Mouse (Mus musculus): ENCODE measurements around the gene Rap1gap.

Rap1gap gene

DNA sequence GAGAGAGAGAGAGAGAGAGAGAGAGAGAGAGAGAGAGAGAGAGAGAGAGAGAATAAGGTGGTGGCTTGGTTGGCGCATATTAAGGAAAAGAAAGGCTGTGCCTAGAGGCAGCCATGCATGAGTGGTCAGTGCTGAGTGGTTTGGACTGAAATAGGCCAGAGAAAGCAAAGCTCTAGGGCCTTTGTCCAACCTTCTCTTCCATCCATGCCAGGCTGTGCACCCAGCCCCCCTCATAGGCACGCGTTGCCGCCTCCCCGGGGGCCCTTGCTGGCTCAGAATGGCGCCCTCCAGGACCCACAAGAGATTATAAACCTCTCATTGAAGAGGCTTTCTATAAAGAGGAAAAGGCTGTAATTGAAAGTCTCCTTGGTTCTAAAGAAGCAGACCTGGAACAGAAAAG is 3.0 kb upstream of the Rap1gap start:
- in situ Hi-C loops (cut with MboI, MseI) = no loop called here

DNA sequence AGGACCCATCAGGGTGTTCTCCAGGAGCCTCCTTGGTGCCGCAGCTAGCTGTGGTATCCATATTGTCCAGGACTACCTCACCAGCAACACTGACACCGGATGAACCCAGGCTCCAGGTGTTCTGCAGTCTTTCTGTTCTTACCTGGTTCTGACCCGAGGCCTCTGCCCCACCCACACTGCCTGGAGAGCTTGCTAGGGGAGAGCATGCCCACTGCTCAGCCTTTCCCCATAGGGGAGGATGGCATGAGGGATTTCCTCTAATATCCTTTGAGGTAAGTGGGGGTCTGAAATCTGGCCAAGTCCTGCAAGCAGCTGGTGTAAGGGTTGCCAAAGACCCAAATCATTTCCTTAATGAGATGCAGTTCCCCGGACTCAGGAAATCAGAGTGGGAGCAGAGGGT is 1.0 kb upstream of the Rap1gap start:
- in situ Hi-C loops (cut with MboI, MseI) = no loop called here

DNA sequence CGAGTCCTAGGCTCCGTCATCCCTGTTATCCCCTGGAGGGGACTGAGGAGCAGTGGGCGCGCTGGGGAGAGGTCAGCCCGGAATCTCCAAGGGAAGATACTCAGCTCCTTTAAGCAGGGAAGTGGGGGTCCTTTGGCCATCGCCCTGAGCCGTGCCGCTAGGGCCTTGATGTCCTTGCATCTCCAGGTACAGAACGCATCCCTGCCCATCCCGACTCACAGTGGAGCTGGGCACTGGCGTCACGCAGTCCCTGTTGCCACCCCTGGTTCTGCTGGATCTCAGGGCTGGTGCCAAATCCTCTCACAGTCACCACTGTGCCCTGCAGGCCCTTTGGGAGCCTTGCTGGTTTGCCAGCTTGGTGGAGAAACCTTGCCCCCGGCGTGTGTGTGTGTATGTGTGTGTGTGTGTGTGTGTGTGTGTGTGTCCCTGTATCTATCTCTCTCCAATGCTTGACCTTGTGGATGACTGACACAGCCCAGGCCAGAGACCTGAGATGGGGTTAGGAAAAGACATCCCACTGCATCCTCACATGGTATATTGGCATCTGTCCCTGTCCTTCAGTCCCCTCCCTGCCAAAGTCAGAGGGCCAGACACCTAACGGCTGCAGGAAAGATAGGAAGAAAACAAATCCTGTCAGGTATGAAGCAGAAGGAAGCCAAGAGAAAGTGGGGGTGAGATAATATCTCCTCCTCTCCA is 602 bp downstream of the Rap1gap start:
- in situ Hi-C loops (cut with MboI, MseI) = no loop called here

DNA sequence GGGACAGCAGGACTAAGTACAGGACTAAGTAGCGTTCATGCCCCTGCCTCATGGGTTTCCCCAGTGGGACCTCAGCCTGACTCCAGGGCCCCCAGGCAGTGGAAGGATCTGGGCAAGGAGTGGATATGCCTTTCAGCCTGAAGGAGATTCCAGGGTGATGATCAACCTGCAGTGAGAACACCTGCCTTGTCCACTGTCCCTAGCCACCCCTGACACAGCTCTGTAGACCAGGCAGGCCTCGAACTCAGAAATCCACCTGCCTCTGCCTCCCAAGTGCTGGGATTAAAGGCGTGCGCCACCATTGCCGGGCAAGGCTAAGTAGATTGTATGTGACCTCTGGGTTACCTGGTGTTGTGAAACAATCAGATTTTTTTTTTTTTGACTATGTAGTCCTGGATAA is 1.3 kb downstream of the Rap1gap start:
- in situ Hi-C loops (cut with MboI, MseI) = no loop called here

DNA sequence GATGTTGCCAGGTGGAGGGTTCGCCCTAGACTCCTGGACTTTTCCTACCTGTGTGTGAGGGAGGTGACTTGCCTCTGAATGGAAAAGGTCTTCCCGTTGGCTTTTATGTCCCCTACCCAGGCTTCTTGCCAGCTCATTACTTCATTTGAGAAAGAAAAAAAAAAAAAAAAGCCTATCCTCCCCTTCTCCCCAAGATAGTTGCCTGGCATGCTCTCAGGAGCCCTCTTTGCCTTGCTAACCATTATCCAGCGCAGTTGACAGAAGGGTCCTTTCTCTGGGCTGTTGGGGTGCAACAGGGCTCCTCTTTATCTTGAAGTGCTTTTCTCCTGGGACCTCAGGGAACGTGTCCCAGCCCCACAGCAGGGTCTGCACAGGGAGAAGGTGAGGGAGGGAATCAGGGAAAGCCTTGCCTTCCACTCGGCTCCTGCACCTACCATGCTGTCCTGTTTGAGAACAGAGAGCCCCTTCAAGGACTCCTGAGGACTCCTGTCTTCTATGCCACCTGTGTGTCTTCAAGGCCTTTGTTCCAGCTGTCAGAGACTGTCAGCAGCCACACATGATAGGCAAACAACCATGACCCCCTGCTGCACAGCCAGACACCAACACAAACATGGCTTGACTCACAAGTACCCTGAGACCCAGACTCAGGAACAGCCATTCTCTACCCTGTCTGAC is 1.9 kb downstream of the Rap1gap start:
- in situ Hi-C loops (cut with MboI, MseI) = no loop called here

DNA sequence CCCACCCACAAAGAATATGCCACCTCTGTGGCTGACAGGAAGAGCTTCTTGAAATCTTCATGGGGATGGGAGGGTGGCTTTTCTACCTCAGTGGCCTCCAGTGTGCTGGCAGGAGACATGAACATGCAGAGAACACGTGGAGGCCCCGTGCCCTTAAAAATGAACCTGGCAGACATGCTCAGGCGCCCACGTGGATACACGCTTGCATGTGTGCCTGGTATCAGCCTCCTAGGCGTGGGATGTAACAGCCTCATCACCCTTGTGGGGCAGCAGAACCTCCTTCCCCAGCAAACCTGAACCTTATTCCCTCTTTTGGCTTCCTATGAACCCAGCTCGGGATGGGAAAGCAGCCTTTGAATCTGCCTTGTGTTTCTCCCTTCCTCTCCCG is 2.4 kb downstream of the Rap1gap start:
- in situ Hi-C loops (cut with MboI, MseI) = no loop called here

DNA sequence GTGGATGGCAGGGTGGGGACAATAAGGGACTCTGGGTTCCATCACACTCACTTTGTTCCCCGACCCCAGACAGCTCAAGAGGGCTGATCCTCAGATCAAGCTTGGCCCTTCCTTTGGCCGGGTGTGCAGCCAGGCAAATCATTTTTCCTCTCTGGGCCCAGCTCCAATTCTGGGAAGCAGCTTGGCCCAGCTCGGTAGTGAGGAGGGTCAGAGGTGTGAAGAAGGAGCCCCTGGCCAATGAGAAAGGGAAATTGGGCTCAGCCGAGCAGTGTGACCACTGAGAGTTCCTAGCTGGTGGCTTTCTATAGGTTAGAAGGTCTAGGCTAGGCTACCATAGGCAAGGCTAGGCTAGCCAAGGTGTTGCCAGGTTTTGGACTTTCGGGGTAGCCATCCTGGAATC is 3.2 kb downstream of the Rap1gap start:
- in situ Hi-C loops (cut with MboI, MseI) = no loop called here

DNA sequence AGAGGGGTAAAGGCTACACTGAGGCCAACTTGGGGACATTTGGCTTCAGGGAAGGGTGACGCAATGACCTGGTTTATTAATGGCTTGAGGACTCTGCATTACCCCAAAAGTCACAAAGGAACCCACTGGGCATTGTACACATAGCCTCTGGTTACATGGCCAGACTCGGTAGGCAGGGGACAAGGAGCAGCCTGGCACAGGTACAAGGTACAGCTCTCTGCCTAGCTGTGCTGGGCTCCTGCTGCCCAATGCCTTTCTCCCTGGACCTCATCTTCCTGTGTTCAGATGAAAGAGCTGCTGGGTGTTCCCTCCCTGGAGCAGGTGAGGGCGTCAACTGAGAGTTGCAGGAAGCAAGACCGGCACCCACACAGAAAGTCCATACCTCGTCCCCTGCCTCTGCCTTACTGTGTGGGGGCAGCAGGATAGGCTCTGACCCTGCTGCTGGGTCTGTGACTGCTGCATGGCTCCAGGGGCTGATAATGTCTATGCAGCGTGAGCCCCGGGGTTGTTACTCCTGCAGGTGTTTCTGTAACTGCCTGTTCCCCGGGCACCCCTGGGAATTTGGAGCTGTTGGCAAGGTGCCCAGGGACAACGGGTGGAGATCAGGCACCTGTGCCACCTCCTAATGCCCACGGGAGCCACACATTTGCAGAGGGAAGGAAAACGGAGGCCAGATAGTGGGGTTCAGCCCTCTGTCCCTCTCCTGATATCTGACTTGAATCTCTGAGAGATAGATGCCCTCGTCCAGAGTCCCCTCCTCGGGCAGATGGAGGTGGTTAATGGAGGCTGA is 7.4 kb downstream of the Rap1gap start:
- in situ Hi-C loops (cut with MboI, MseI) = no loop called here

DNA sequence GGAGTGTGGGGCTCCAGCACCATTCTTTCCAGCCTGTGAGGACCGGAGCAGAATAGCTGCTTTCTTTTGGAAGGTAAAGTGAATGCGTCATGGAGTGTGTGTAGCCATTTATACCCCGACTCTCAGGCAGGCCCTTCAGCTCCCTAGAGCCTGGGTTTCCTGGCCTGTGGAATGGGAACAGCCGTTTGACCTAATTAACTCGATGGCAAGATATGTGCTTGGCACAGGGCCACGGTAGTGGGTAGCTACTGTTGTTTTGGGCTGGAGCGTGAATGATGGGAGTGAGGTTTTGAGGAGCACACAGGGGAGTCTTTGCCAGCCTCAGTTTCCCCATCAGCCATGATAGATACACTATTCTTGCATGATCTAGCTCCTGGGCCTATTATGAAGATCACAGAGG is 11.0 kb downstream of the Rap1gap start:
- in situ Hi-C loops (cut with MboI, MseI) = no loop called here

DNA sequence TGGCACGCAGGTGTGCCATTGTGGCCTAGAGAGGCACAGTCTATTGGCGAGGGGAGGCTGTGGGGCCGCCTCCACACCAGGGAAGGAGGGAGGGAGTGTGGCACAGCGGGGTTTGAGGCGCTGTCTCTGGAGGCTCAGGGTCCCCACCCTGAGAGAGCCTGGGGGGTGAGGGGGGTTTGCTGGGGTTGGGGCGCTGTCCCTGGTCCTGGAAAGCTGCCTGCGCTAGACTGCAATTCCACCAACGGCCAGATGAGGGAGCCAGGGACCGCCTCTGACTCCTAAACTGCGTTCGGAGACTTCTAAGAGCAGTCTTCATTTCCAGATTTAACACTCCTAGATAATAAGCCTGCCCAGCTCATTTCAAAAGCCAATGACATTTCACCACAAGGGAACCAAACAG is 11.5 kb downstream of the Rap1gap start:
- in situ Hi-C loops (cut with MboI, MseI) = no loop called here

DNA sequence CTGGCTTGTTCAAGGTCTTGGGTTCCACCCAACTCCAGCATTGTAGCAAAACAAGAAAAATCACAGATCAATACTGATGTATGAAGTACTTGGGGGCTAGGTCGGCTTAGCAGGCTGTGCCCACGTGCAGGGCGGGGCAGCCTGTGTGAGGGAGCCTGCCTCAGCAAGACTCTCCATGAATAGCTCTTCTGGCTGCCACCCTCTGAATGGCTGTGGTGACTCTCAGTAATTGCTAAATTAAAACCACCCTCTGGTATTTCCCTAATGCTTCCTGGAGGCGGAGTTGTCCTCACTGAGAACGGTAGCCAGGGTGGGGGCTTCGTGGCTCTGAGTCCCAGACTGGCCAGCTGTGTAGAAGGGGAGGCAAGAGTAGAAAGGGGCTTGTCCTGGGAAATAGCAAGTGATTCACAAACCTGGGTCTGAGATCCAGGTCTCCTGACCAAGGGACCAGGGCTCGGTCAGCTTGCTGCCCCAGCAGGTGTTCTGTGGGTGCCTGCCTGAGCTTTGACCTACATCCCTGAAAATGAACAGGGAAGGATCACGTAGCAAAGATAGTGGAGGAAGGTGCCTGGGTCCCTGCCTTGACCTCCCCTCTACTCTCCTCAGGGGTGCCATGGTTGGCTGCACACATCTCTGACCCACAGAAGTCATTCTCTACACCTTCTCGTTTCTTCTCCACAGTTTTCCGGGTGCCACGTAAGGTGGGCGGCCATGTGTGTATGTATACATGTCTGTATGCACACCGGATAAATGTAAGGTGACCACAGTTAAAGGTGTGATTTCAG is 12.4 kb downstream of the Rap1gap start:
- in situ Hi-C loops (cut with MboI, MseI) = no loop called here

DNA sequence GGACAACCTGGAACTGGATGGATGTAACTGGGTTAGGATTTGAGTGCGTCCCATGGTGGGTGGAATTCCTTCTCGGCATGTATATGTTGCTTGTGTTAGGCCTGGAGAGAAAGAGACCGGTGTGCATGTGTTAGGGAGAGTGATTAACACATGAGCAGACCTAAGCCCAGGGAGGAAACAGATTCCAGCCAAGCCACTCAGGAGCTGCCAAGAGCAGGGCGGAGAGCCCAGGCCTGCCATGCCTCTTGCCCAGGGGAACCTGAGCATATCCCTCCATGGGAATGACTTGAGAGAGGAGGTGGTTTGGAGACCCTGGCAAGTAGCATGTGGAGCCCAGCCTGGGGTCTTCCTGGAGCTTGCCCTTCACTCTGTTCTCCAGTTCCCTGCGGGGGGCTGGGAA is 13.4 kb downstream of the Rap1gap start:
- in situ Hi-C loops (cut with MboI, MseI) = no loop called here

DNA sequence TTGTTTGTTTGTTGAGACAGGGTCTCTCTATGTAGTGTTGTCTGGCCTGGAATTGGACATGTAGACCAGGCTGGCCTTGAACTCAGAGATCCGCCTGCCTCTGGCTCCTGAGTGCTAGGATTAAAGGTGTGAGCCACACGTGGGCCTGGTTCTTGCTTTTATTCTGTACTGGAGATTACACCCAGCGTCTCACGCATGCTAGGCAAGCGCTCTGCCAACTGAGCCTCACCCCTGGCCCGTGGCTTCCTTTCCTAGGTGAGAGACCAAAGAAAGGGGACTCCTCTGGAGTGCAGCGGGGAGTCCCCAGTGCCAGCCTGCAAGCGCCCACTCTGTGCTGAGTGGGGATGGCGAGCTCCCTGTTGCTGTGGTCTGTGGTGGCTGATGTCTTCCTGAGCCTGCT is 14.0 kb downstream of the Rap1gap start:
- in situ Hi-C loops (cut with MboI, MseI) = no loop called here

DNA sequence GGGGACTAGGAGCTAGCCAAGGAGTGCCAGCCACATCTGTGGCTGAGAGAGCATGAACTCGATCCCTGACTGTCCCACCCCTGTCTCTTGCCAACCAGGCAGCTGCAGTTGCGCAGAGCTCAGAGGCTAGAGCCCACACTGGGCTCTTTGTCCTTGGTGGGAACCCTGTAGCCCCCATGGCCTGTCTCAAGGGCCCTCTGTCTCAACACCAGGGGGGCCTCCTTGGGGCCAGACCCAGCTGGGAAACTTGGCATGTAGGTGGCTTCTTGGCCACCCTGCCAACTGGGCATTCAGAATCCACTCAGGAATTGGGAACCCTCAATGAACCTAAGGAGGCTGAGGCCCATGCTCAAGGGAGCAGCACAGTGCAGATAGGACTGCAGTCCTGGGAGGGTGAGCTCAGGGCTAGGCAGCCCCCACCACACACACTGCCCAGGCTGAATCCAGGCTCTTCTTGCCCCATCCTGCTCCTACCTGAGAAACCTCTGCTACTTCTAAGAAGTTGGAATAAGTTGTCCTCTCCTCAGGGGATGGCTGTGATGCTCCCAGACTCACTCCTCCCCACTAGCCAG is 15.5 kb downstream of the Rap1gap start:
- in situ Hi-C loops (cut with MboI, MseI) = no loop called here

DNA sequence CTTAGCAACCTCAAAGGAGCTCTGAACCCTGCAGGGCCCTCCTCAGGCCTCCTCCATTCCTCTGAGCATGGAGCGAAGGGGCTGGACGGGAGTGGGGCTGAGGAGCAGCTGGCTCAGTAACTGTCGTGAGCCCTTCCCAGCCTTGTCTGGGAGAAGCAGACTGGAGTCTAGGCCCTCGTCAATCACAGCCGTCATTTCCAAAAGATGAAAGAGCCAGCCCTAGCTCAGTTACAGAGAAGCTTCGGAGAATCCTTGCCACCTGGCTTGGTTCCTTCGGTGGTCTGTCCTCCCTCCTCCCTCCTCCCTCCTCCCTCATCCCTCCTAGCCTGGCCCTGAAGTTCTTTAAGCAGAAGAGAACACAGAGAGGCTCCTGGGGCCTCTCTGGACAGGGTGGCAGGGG is 16.2 kb downstream of the Rap1gap start:
- in situ Hi-C loops (cut with MboI, MseI) = no loop called here

DNA sequence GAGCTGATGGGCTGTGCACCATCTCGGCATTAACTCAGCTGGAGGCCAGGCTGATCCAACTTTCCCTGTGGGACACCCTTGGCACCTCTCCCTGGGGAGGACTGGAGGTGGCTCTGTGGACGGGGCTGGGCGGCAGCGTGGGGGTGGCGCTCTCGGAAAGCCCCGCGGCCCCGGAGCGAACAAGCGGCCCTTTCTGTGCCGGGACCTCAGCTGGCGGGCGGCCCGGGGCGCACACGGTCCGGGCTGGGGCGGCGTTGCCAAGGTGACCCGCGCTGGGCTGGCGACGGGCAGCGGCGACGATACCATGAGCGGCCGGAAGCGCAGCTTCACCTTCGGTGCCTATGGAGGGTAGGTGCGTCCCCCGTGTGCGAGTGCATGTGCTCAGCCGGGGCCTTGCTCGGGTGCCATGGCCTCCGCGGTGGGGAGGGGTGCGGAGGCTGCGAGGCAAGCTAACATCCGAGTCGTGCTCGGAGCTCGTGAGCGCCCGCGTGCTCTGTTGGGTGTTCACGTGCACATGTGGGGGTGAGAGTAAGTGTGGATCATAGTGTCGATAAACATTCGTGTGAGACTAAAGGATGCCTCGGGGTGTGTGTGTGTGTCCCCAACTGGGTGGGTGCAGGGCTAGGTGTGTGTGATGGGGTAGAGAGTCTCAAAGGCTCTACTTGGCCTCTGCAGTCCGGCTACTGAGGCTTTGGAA is 17.0 kb downstream of the Rap1gap start:
- in situ Hi-C loops (cut with MboI, MseI) = no loop called here

DNA sequence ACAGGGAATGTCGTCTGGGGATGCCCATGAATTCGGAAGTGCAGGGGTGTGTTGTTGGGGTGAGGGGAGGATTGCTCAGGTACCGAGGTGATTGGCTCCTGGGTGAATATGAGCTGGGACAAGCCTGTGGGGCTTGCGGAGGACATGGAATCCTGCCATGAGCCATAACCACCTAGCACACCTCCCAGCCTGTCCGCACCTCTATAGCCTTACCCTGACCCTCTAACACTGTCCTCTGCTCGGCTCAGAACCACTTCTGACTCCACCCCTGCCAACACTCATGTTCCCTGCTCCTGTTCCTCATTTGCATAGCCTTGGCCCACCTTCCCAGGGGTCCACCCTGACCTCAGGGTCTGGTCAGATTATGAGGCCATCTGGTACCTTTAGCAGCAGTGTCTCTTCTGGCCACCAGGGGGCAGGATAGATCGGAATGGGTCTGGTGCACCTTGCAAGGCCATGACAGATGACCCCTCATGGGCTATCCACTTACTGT is 18.5 kb downstream of the Rap1gap start:
- in situ Hi-C loops (cut with MboI, MseI) = no loop called here

DNA sequence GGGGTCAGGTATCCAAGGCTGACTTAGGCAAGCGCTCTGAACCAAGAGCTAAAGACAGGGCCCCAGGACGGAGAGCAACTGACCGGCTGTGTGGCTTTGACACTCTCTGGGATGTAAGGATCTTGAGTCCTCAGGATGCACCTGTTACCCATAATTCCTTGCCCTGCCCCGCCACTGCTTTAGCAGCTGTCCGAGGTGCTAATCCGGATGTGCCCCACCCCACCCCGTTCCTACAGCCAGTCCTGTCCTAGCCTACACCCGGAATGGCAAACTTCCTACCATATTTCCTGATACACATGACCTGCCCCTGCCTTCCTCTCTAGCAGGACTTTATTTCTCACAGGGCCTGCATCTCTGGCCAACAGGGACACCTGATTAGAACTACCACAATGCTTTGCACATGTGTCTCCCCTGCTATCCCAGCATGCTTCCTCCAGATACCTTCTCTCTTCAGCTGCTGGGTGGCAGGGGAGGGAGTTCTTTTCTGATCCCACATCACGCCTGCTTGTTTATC is 20.4 kb downstream of the Rap1gap start:
- in situ Hi-C loops (cut with MboI, MseI) = no loop called here

DNA sequence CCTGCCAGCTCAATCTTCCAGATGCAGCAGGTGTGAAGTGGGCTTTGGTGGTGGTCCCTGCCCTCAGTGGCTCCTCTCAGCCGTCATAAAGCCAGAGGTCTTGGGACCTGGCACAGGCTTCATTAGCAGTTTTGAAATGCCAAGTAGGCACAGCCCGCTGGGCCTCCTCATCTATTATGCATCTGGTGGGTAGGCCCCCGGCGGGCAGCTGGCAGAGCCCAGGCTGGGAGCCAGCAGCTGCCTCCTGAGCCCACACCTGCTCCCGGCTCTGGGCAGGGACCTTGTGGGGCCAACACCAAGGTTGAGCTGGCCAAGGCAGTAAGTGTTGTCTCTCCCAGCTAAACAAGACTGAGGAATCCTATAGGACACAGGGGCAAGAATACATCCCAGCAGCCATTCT is 21.8 kb downstream of the Rap1gap start:
- in situ Hi-C loops (cut with MboI, MseI) = no loop called here

DNA sequence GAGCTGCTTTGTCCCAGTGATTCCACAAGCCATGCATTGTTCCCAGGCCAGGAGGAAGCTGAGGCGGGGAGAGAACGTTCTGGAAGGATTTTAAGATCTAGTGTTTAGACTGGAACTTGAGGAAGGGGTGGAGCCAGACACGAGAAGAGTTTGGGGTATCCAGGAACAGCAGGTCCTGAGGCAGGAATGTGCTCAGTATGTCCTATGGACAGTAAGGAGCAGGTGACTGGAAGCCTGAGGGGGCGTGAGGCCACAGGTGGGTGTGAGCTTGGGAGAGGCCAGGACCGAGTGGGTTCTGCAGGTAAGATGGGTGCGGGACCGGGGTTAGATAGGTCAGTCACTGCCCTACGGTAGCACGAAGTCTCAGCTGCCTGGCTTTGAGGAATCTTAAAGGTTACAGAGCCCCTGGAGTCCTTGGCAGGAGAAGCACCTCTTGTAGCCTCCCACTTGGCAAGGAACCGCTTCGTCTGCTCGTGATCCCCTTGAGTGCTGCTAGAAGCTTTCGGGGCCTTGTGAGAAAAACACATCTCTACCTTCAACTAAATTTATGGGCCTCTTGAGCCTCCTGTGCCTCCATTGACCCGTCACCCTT is 22.8 kb downstream of the Rap1gap start:
- in situ Hi-C loops (cut with MboI, MseI) = no loop called here
